Comparison of ENCODE assay signal across 8 mouse cellular contexts in genomic region chr4:135273307-135273682, GRCm38 (mm10). TPM values are rescaled to one million over a fixed set of nuclear protein-coding genes. Genes with fewer than 3 reads are reported as not detected.
A peak's percentile ranks its signal among the peaks of the same experiment; 100 is the strongest.
DNase-seq lines count a peak whose midpoint lies in the region; ATAC-seq and TF ChIP-seq lines count a peak whose summit lies in the region.

No protein-coding gene starts in this region.

- DNase-seq in testis, postnatal 10 days (ENCODE audit: low spot score) = no peak
- DNase-seq in kidney, postnatal 36 days = peak; percentile 76 to 79
- no peak for DNase-seq in midbrain, embryonic 11.5 days (ENCODE audit: low spot score, missing footprints)
- DNase-seq in gastrocnemius, postnatal 4 days (ENCODE audit: low spot score in 2 of 2) = no peak
- no peak for DNase-seq in gastrocnemius, postnatal 25 days
- no peak for DNase-seq in B cell, adult 2 months

- 3% methylated on average over 17 of the region's 17 CpGs for whole genome bisulfite sequencing in forebrain, embryonic 16.5 days
- 2% methylated on average over 17 of the region's 17 CpGs for WGBS in midbrain, embryonic 11.5 days

- H3K36me3 ChIP-seq in testis, adult 2 months (ENCODE audit: control insufficient read depth, insufficient read depth, low read length) = no peaks in the 10 kb centered on the region
- H3K36me3 ChIP-seq in forebrain, embryonic 16.5 days (ENCODE audit: control insufficient read depth, insufficient read depth) = no peaks in the 10 kb centered on the region
- H3K36me3 ChIP-seq in midbrain, embryonic 11.5 days (ENCODE audit: control insufficient read depth, insufficient read depth, low read length) = no peaks in the 10 kb centered on the region

- ATAC-seq in forebrain, embryonic 16.5 days = no peak
- no peak for ATAC-seq in midbrain, embryonic 11.5 days (ENCODE audit: low FRiP score)

- H3K27me3 ChIP-seq in testis, adult 2 months (ENCODE audit: control insufficient read depth, insufficient read depth, low read length) = no peaks in the 10 kb centered on the region
- H3K27me3 ChIP-seq in forebrain, embryonic 16.5 days (replicated peaks; ENCODE audit: control insufficient read depth, insufficient read depth, low read length) = no peaks in the 10 kb centered on the region
- H3K27me3 ChIP-seq in midbrain, embryonic 11.5 days (ENCODE audit: control insufficient read depth, insufficient read depth, low read length) = peaks cover 11% of the 10 kb centered on the region

- peaks cover 24% of the 10 kb centered on the region for H3K4me1 ChIP-seq in testis, adult 2 months (ENCODE audit: control insufficient read depth, insufficient read depth, low read length)
- peaks cover 26% of the 10 kb centered on the region for H3K4me1 ChIP-seq in forebrain, embryonic 16.5 days (replicated peaks; ENCODE audit: control insufficient read depth, insufficient read depth, low read length)
- H3K4me1 ChIP-seq in midbrain, embryonic 11.5 days (ENCODE audit: control insufficient read depth, insufficient read depth, low read length) = peaks cover 26% of the 10 kb centered on the region

- no peak for TF ChIP-seq CTCF in testis, adult 2 months (IDR thresholded peaks at IDR 0.05; ENCODE audit: control insufficient read depth, insufficient read depth, insufficient replicate concordance, low read depth, low read length)

- H3K27ac ChIP-seq in testis, adult 2 months (ENCODE audit: control insufficient read depth, insufficient read depth, low read depth, low read length) = peak overlapping the region; percentile 44
- H3K27ac ChIP-seq in forebrain, embryonic 16.5 days (ENCODE audit: low read length) = no peak overlapping the region
- H3K27ac ChIP-seq in midbrain, embryonic 11.5 days (ENCODE audit: low read depth, low read length) = no peak overlapping the region

- peak overlapping the region; percentile 65 for H3K4me3 ChIP-seq in testis, adult 2 months (ENCODE audit: control insufficient read depth, low read depth, low read length)
- H3K4me3 ChIP-seq in forebrain, embryonic 16.5 days (replicated peaks; ENCODE audit: low read length) = peak overlapping the region; percentile 79
- H3K4me3 ChIP-seq in midbrain, embryonic 11.5 days (ENCODE audit: low read depth, low read length) = peak overlapping the region; percentile 90

- TF ChIP-seq POLR2A in testis, adult 2 months (IDR thresholded peaks at IDR 0.05; ENCODE audit: control insufficient read depth, low read depth, low read length) = no peak

- no peaks in the 10 kb centered on the region for H3K9me3 ChIP-seq in forebrain, embryonic 16.5 days (ENCODE audit: control insufficient read depth, low read length)
- no peaks in the 10 kb centered on the region for H3K9me3 ChIP-seq in midbrain, embryonic 11.5 days (ENCODE audit: control insufficient read depth, low read length)

- H3K4me2 ChIP-seq in forebrain, embryonic 16.5 days (ENCODE audit: low read length) = peak overlapping the region; percentile 61
- H3K4me2 ChIP-seq in midbrain, embryonic 11.5 days = peak overlapping the region; percentile 58

- H3K9ac ChIP-seq in forebrain, embryonic 16.5 days (replicated peaks; ENCODE audit: low read depth, low read length) = no peak overlapping the region
- peak overlapping the region; percentile 57 for H3K9ac ChIP-seq in midbrain, embryonic 11.5 days (ENCODE audit: low read length)

RNA-seq across cellular contexts. Expression of gene Clic4, which starts 0.7 kb away (rescaled TPM):
- 20.9 and 21.0 TPM in 2 replicates for polyA plus RNA-seq in testis, adult 2 months (2012; rRNA removed)
- 97.8 and 125 TPM in 2 replicates for polyA plus RNA-seq in forebrain, embryonic 16.5 days (2015; fragmentation: Nextera tagmentation; extraction: Ambion mirVana)
- polyA plus RNA-seq in midbrain, embryonic 11.5 days (2014; fragmentation: Nextera tagmentation; extraction: Ambion mirVana) = 168 and 173 TPM in 2 replicates
- 100 to 1,000 TPM; 109 to 115 TPM for total RNA-seq in gastrocnemius, postnatal 4 days (2021)
- total RNA-seq in gastrocnemius, postnatal 25 days (2021) = 10 to 100 TPM; 28.6 to 38.0 TPM

Comparison
In these comparisons a context has a peak if more than half of its experiments do, and no peak if none do; other contexts are left out.
1. DNase-seq: peak in kidney, postnatal 36 days (2 of 2); none in testis, postnatal 10 days (single experiment), midbrain, embryonic 11.5 days (single experiment), gastrocnemius, postnatal 4 days (0 of 2), gastrocnemius, postnatal 25 days (single experiment) and B cell, adult 2 months (0 of 2).
2. Peak in every context shown above with its lines, with median percentiles within 50 percentile points of each other: H3K4me3 ChIP-seq.